Mouse (Mus musculus) liver, embryonic 14.5 days (tissue): ENCODE data around the gene Tmub2.
A peak's percentile ranks its signal among the peaks of the same experiment; 100 is the strongest.

ENCODE experiments used
- CTCF ChIP-seq: IDR thresholded peaks from 2 replicates; pipeline ENCODE4 v1.5.1; 2016; ENCODE audit warnings: antibody characterized with exemption, low read depth, control low read depth
- EP300 ChIP-seq: IDR thresholded peaks from 2 replicates; pipeline ENCODE4 v1.6.1; 2016; ENCODE audit warnings: antibody characterized with exemption, low read depth

- TF ChIP-seq CTCF (peak; percentile 47; the same call in 1 of the 2 replicates), EP300 (no peak)
Measured at GRCm38 (mm10) chr11:102257514-102257913, 27.2 kb upstream of the Tmub2 start.
